Mouse (Mus musculus) brain, embryonic 14.5 days (tissue): ENCODE data around the gene Wbp2.

Experiments used
- CTCF ChIP-seq: fragments of 200-500 bp; IDR thresholded peaks from 2 replicates; pipeline ENCODE4 v1.5.1; 2012; ENCODE audit warnings: inconsistent platforms, mild to moderate bottlenecking, moderate library complexity, borderline replicate concordance; ENCODE audit not compliant: insufficient read depth, insufficient read length; ENCODE audit errors: extremely low read depth
- POLR2A ChIP-seq: fragments of 200-500 bp; IDR thresholded peaks from 2 replicates; pipeline ENCODE4 v1.6.1; 2012; ENCODE audit warnings: mild to moderate bottlenecking, inconsistent platforms, borderline replicate concordance; ENCODE audit not compliant: poor library complexity, insufficient read depth, insufficient read length, severe bottlenecking; ENCODE audit errors: extremely low read depth

GRCm38 (mm10) chr11:116093771-116094565 lies 7.2 kb upstream of the Wbp2 start:
- TF ChIP-seq POLR2A = no peak
- TF ChIP-seq CTCF = no peak
